Mouse (Mus musculus): ENCODE results near the gene Fis1. TPM values are rescaled to one million over a fixed set of nuclear protein-coding genes. Genes with fewer than 3 reads are reported as not detected.
A peak's percentile ranks its signal among the peaks of the same experiment; 100 is the strongest.
"Not testable (repeated sequence)": the region's sequence is repeated elsewhere in the genome, so short reads cannot be mapped to it uniquely, and the experiment has no call there.

The Fis1 gene
- polyA plus RNA-seq, 1 experiment from 2014 or later, result 314 TPM

- Histone ChIP-seq H3K9ac (no peak overlapping the region), H3K9me3 (ENCODE audit: low read depth, low read length) (no peaks in the 10 kb centered on the region), H3K4me1 (ENCODE audit: insufficient read depth) (no peaks in the 10 kb centered on the region; the same call in 1 of the 2 replicates), H3K4me3 (ENCODE audit: low read depth, low read length) (no peak overlapping the region), H3K27ac (ENCODE audit: low read depth) (peak overlapping the region; percentile 75), H3K4me2 (no peak overlapping the region), H3K36me3 (ENCODE audit: insufficient read depth) (no peaks in the 10 kb centered on the region), H3K27me3 (ENCODE audit: insufficient read depth, low read length) (no peaks in the 10 kb centered on the region)
- WGBS, result 45% methylated on average over 3 of the region's 3 CpGs
- TF ChIP-seq CTCF (IDR thresholded peaks at IDR 0.05; ENCODE audit: low read depth), result no peak
- peak; percentile 60 for DNase-seq
- ATAC-seq (ENCODE audit: insufficient read depth), result no peak
Observed at GRCm38 (mm10) chr5:136942781-136943180, 10.3 kb upstream of the Fis1 start.

GRCm38 (mm10) chr5:136943382-136943781 is 9.7 kb upstream of the Fis1 start:
- Histone ChIP-seq H3K9ac (no peak overlapping the region), H3K27me3 (ENCODE audit: insufficient read depth, low read length) (no peaks in the 10 kb centered on the region), H3K4me3 (ENCODE audit: low read depth, low read length) (no peak overlapping the region), H3K9me3 (ENCODE audit: low read depth, low read length) (no peaks in the 10 kb centered on the region), H3K4me1 (ENCODE audit: insufficient read depth) (no peaks in the 10 kb centered on the region; the same call in 1 of the 2 replicates), H3K36me3 (ENCODE audit: insufficient read depth) (no peaks in the 10 kb centered on the region), H3K27ac (ENCODE audit: low read depth) (peak overlapping the region; percentile 75), H3K4me2 (no peak overlapping the region)
- 67% methylated on average over 2 of the region's 2 CpGs for WGBS
- DNase-seq, result no peak
- no peak for ATAC-seq (ENCODE audit: insufficient read depth)
- TF ChIP-seq CTCF (IDR thresholded peaks at IDR 0.05; ENCODE audit: low read depth), result no peak

- no peak overlapping the region for H3K4me3 ChIP-seq (ENCODE audit: low read depth, low read length)
- no peak overlapping the region for H3K4me2 ChIP-seq
- no peak overlapping the region for H3K27ac ChIP-seq (ENCODE audit: low read depth)
- H3K27me3 ChIP-seq (ENCODE audit: insufficient read depth, low read length), result no peaks in the 10 kb centered on the region
- H3K36me3 ChIP-seq (ENCODE audit: insufficient read depth), result no peaks in the 10 kb centered on the region
- no peaks in the 10 kb centered on the region; the same call in 1 of the 2 replicates for H3K4me1 ChIP-seq (ENCODE audit: insufficient read depth)
- DNase-seq, result no peak
- ATAC-seq (ENCODE audit: insufficient read depth), result no peak
- H3K9me3 ChIP-seq (ENCODE audit: low read depth, low read length), result no peaks in the 10 kb centered on the region
- 72% methylated on average over 12 of the region's 12 CpGs for WGBS
- TF ChIP-seq CTCF (IDR thresholded peaks at IDR 0.05; ENCODE audit: low read depth), result no peak
- H3K9ac ChIP-seq, result no peak overlapping the region
Observed at GRCm38 (mm10) chr5:136945084-136945483, 8.0 kb upstream of the Fis1 start.

- no peak overlapping the region for H3K4me2 ChIP-seq
- H3K27me3 ChIP-seq (ENCODE audit: insufficient read depth, low read length), result no peaks in the 10 kb centered on the region
- H3K4me1 ChIP-seq (ENCODE audit: insufficient read depth), result no peaks in the 10 kb centered on the region
- ATAC-seq (ENCODE audit: insufficient read depth), result no peak
- no peaks in the 10 kb centered on the region for H3K9me3 ChIP-seq (ENCODE audit: low read depth, low read length)
- H3K36me3 ChIP-seq (ENCODE audit: insufficient read depth), result no peaks in the 10 kb centered on the region
- no peak overlapping the region for H3K4me3 ChIP-seq (ENCODE audit: low read depth, low read length)
- H3K9ac ChIP-seq, result no peak overlapping the region
- DNase-seq, result no peak
- no peak for TF ChIP-seq CTCF (IDR thresholded peaks at IDR 0.05; ENCODE audit: low read depth)
- H3K27ac ChIP-seq (ENCODE audit: low read depth), result no peak overlapping the region
Observed at GRCm38 (mm10) chr5:136947874-136948273, 5.2 kb upstream of the Fis1 start.

- H3K9ac ChIP-seq; H3K4me1 ChIP-seq (ENCODE audit: insufficient read depth); H3K36me3 ChIP-seq (ENCODE audit: insufficient read depth); H3K27ac ChIP-seq (ENCODE audit: low read depth); ATAC-seq (ENCODE audit: insufficient read depth); H3K27me3 ChIP-seq (ENCODE audit: insufficient read depth, low read length); H3K9me3 ChIP-seq (ENCODE audit: low read depth, low read length); DNase-seq; H3K4me3 ChIP-seq (ENCODE audit: low read depth, low read length); H3K4me2 ChIP-seq: not testable (repeated sequence)
- WGBS, result 72% methylated on average over 14 of the region's 14 CpGs
Observed at GRCm38 (mm10) chr5:136949551-136950336, 3.3 kb upstream of the Fis1 start.

- Histone ChIP-seq H3K4me3 (ENCODE audit: low read depth, low read length) (no peak overlapping the region), H3K27me3 (ENCODE audit: insufficient read depth, low read length) (no peaks in the 10 kb centered on the region), H3K9ac (no peak overlapping the region), H3K4me2 (no peak overlapping the region), H3K9me3 (ENCODE audit: low read depth, low read length) (no peaks in the 10 kb centered on the region), H3K27ac (ENCODE audit: low read depth) (no peak overlapping the region), H3K36me3 (ENCODE audit: insufficient read depth) (no peaks in the 10 kb centered on the region), H3K4me1 (ENCODE audit: insufficient read depth) (peaks cover 5% of the 10 kb centered on the region; the same call in 1 of the 2 replicates)
- ATAC-seq (ENCODE audit: insufficient read depth) (no peak), DNase-seq (no peak)
- WGBS, result 85% methylated on average over 6 of the region's 6 CpGs
- no peak for TF ChIP-seq CTCF (IDR thresholded peaks at IDR 0.05; ENCODE audit: low read depth)
Observed at GRCm38 (mm10) chr5:136950521-136950920, 2.6 kb upstream of the Fis1 start.

GRCm38 (mm10) chr5:136952153-136952552 is 922 bp upstream of the Fis1 start:
- Histone ChIP-seq H3K4me3 (ENCODE audit: low read depth, low read length) (no peak overlapping the region), H3K27me3 (ENCODE audit: insufficient read depth, low read length) (no peaks in the 10 kb centered on the region), H3K27ac (ENCODE audit: low read depth) (no peak overlapping the region), H3K4me1 (ENCODE audit: insufficient read depth) (peaks cover 5% of the 10 kb centered on the region; the same call in 1 of the 2 replicates), H3K36me3 (ENCODE audit: insufficient read depth) (0 out of 2 replicates have a peak, but pooled peaks cover 4% of the 10 kb centered on the region), H3K9me3 (ENCODE audit: low read depth, low read length) (no peaks in the 10 kb centered on the region), H3K4me2 (peak overlapping the region; percentile 75; the same call in 1 of the 2 replicates), H3K9ac (no peak overlapping the region)
- ATAC-seq (ENCODE audit: insufficient read depth) (no peak), DNase-seq (no peak)
- WGBS, result 82% methylated on average over 4 of the region's 4 CpGs
- no peak for TF ChIP-seq CTCF (IDR thresholded peaks at IDR 0.05; ENCODE audit: low read depth)
